Mouse (Mus musculus): ENCODE measurements around the gene Tagln. TPM values are rescaled to one million over a fixed set of nuclear protein-coding genes. Genes with fewer than 3 reads are reported as not detected.

Tagln gene
- total RNA-seq, 2 experiments from 2014 or later, result 38.5 to 49.2 TPM

- Histone ChIP-seq H3K4me3 (no peak overlapping the region), H3K27ac (no peak overlapping the region)
- DNase-seq, result no peak
- TF ChIP-seq CTCF (IDR thresholded peaks at IDR 0.05), result no peak
- intact Hi-C loops (cut with DNase I), result no loop called here
Observed at GRCm38 (mm10) chr9:45943628-45944505, 8.0 kb upstream of the Tagln start.

GRCm38 (mm10) chr9:45942916-45943315 lies 7.1 kb upstream of the Tagln start:
- DNase-seq, result no peak
- Histone ChIP-seq H3K4me3 (no peak overlapping the region), H3K27ac (no peak overlapping the region)
- intact Hi-C loops (cut with DNase I), result no loop called here
- no peak for TF ChIP-seq CTCF (IDR thresholded peaks at IDR 0.05)

GRCm38 (mm10) chr9:45942464-45942863 lies 6.6 kb upstream of the Tagln start:
- intact Hi-C loops (cut with DNase I), result no loop called here
- Histone ChIP-seq H3K27ac (no peak overlapping the region), H3K4me3 (no peak overlapping the region)
- no peak for TF ChIP-seq CTCF (IDR thresholded peaks at IDR 0.05)
- DNase-seq, result no peak

- no peak for DNase-seq
- no peak for TF ChIP-seq CTCF (IDR thresholded peaks at IDR 0.05)
- intact Hi-C loops (cut with DNase I), result no loop called here
- Histone ChIP-seq H3K27ac (no peak overlapping the region), H3K4me3 (no peak overlapping the region)
Observed at GRCm38 (mm10) chr9:45941329-45941888, 5.6 kb upstream of the Tagln start.

GRCm38 (mm10) chr9:45939794-45940193 lies 3.9 kb upstream of the Tagln start:
- Histone ChIP-seq H3K4me3 (no peak overlapping the region), H3K27ac (no peak overlapping the region)
- intact Hi-C loops (cut with DNase I), result no loop called here
- no peak for DNase-seq
- no peak for TF ChIP-seq CTCF (IDR thresholded peaks at IDR 0.05)

GRCm38 (mm10) chr9:45938952-45939637 lies 3.2 kb upstream of the Tagln start:
- H3K4me3 ChIP-seq, result no peak overlapping the region
- no peak for DNase-seq
- no peak overlapping the region for H3K27ac ChIP-seq
- TF ChIP-seq CTCF (IDR thresholded peaks at IDR 0.05), result no peak
- intact Hi-C loops (cut with DNase I), result no loop called here

GRCm38 (mm10) chr9:45938088-45938487 lies 2.2 kb upstream of the Tagln start:
- Histone ChIP-seq H3K27ac (no peak overlapping the region), H3K4me3 (no peak overlapping the region)
- peak; percentile 53 for DNase-seq
- no peak for TF ChIP-seq CTCF (IDR thresholded peaks at IDR 0.05)
- intact Hi-C loops (cut with DNase I), result no loop called here

- peak; percentile 84 for TF ChIP-seq CTCF (IDR thresholded peaks at IDR 0.05)
- Histone ChIP-seq H3K4me3 (no peak overlapping the region), H3K27ac (peak overlapping the region; percentile 77)
- intact Hi-C loops (cut with DNase I), result loop anchor here (2.0 kb wide), 1 partner anchor 24 kb away; no protein-coding TSS in a partner anchor
- peak; percentile 78 for DNase-seq
Observed at GRCm38 (mm10) chr9:45936883-45937282, 1.0 kb upstream of the Tagln start.

GRCm38 (mm10) chr9:45932571-45933415 lies 3.1 kb downstream of the Tagln start:
- peak overlapping the region; percentile 72 for H3K27ac ChIP-seq
- intact Hi-C loops (cut with DNase I), result no loop called here
- no peak for DNase-seq
- no peak for TF ChIP-seq CTCF (IDR thresholded peaks at IDR 0.05)
- peak overlapping the region; percentile 43 for H3K4me3 ChIP-seq

GRCm38 (mm10) chr9:45931958-45932357 lies 3.9 kb downstream of the Tagln start:
- intact Hi-C loops (cut with DNase I), result no loop called here
- no peak for DNase-seq
- Histone ChIP-seq H3K4me3 (peak overlapping the region; percentile 43; the same call in 1 of the 2 replicates), H3K27ac (peak overlapping the region; percentile 72)
- TF ChIP-seq CTCF (IDR thresholded peaks at IDR 0.05), result no peak

GRCm38 (mm10) chr9:45929285-45929684 lies 6.6 kb downstream of the Tagln start:
- peak overlapping the region; percentile 46 for H3K27ac ChIP-seq
- no peak for TF ChIP-seq CTCF (IDR thresholded peaks at IDR 0.05)
- intact Hi-C loops (cut with DNase I), result no loop called here
- DNase-seq, result no peak
- no peak overlapping the region for H3K4me3 ChIP-seq

GRCm38 (mm10) chr9:45919895-45920294 lies 16.0 kb downstream of the Tagln start:
- no peak for DNase-seq
- TF ChIP-seq CTCF (IDR thresholded peaks at IDR 0.05), result no peak
- intact Hi-C loops (cut with DNase I), result no loop called here

More at GRCm38 (mm10) chr9:45919895-45920294, 16.0 kb downstream of the Tagln start:
- Histone ChIP-seq H3K4me3 (no peak overlapping the region), H3K27ac (peak overlapping the region; percentile 72)
